Mouse (Mus musculus) layer of hippocampus, adult 8-10 months (tissue): ENCODE measurements around the gene Dpp6. TPM values are rescaled to one million over a fixed set of nuclear protein-coding genes. Genes with fewer than 3 reads are reported as not detected.

Experiments
- DNase-seq, 2 experiments: peaks; one replicate each; pipeline ENCODE4 v3.0.0; 2022; ENCODE audit warnings: low spot score in 2 of 2
- total RNA-seq, 4 experiments: library from RNA; stranded (reverse); gene quantifications; 2 replicates each; pipeline ENCODE4 v1.2.4; 2022

Dpp6 gene
- total RNA-seq, 4 experiments from 2014 or later: 223 to 261 (median 243) TPM

GRCm38 (mm10) chr5:26945169-26945920 is 128.3 kb downstream of the Dpp6 start:
- peak; percentile 10 to 23 for DNase-seq

- no peak for DNase-seq
These were observed 153.1 kb downstream of the Dpp6 start for GRCm38 (mm10) chr5:26969941-26970590.

- DNase-seq: no peak
These were observed 156.2 kb downstream of the Dpp6 start for GRCm38 (mm10) chr5:26973166-26973565.

- DNase-seq: no peak
These were observed 162.3 kb downstream of the Dpp6 start for GRCm38 (mm10) chr5:26979348-26979747.

GRCm38 (mm10) chr5:26979755-26980154 is 162.8 kb downstream of the Dpp6 start:
- DNase-seq: no peak

- DNase-seq: no peak
These were observed 168.1 kb downstream of the Dpp6 start for GRCm38 (mm10) chr5:26985114-26985513.

GRCm38 (mm10) chr5:26991587-26991986 is 174.6 kb downstream of the Dpp6 start:
- DNase-seq: peak in 1 of 2 experiments; percentile 3

GRCm38 (mm10) chr5:27003537-27003936 is 186.5 kb downstream of the Dpp6 start:
- no peak for DNase-seq

GRCm38 (mm10) chr5:27009157-27009556 is 192.2 kb downstream of the Dpp6 start:
- DNase-seq: no peak

GRCm38 (mm10) chr5:27010582-27010981 is 193.6 kb downstream of the Dpp6 start:
- no peak for DNase-seq

- DNase-seq: no peak
These were observed 201.4 kb downstream of the Dpp6 start for GRCm38 (mm10) chr5:27018314-27018956.

- DNase-seq: no peak
These were observed 211.6 kb downstream of the Dpp6 start for GRCm38 (mm10) chr5:27028611-27029010.

GRCm38 (mm10) chr5:27029784-27030183 is 212.8 kb downstream of the Dpp6 start:
- DNase-seq: no peak

GRCm38 (mm10) chr5:27034858-27035257 is 217.9 kb downstream of the Dpp6 start:
- DNase-seq: no peak

- DNase-seq: no peak
These were observed 218.3 kb downstream of the Dpp6 start for GRCm38 (mm10) chr5:27035291-27035690.

- peak in 1 of 2 experiments; percentile 36 for DNase-seq
These were observed 218.9 kb downstream of the Dpp6 start for GRCm38 (mm10) chr5:27035891-27036290.

GRCm38 (mm10) chr5:27037796-27038195 is 220.8 kb downstream of the Dpp6 start:
- no peak for DNase-seq

GRCm38 (mm10) chr5:27048167-27048566 is 231.2 kb downstream of the Dpp6 start:
- peak; percentile 72 to 77 for DNase-seq

- no peak for DNase-seq
These were observed 231.9 kb downstream of the Dpp6 start for GRCm38 (mm10) chr5:27048926-27049325.

GRCm38 (mm10) chr5:27049341-27050091 is 232.5 kb downstream of the Dpp6 start:
- DNase-seq: peak in 1 of 2 experiments; percentile 48

GRCm38 (mm10) chr5:27051250-27051649 is 234.2 kb downstream of the Dpp6 start:
- peak in 1 of 2 experiments; percentile 53 for DNase-seq

GRCm38 (mm10) chr5:27052441-27052840 is 235.4 kb downstream of the Dpp6 start:
- no peak for DNase-seq
